Mouse (Mus musculus) adrenal gland, adult 2 months (tissue): ENCODE results near the gene Olfr1094. TPM values are rescaled to one million over a fixed set of nuclear protein-coding genes. Genes with fewer than 3 reads are reported as not detected.

ENCODE experiments used
- DNase-seq: peaks from one replicate; pipeline ENCODE4 v3.0.0; 2021
- long read RNA-seq: library from polyadenylated mRNA; stranded (forward); transcript quantifications from one replicate; pipeline ENCODE4 v2.0.0, GENCODE M21; 2021
- polyA plus RNA-seq: library from polyadenylated mRNA; depleted of rRNA; stranded (reverse); fragments of >200 nt; gene quantifications from 2 replicates; pipeline ENCODE4 v1.2.3, GENCODE M21; 2012; rRNA removed
- total RNA-seq, 2 experiments: library from RNA; stranded (reverse); gene quantifications; 2 replicates each; pipeline ENCODE4 v1.2.3; 2021

Gene Olfr1094
- not detected for total RNA-seq
- not detected in 2 replicates for polyA plus RNA-seq
- long read RNA-seq: 0 reads

GRCm38 (mm10) chr2:86824363-86824762 lies at the start of gene Olfr1094:
Olfr1094 (plus strand) TSS chr2:86824663.
- DNase-seq: no peak

- no peak for DNase-seq
Measured at GRCm38 (mm10) chr2:86782179-86782578, 42.3 kb upstream of the Olfr1094 start, which contains the start of gene Olfr1093. Olfr1093 (plus strand) TSS chr2:86782479.

GRCm38 (mm10) chr2:86809918-86810317 lies 14.5 kb upstream of the Olfr1094 start, which contains the start of gene Olfr141:
Olfr141 (minus strand) TSS chr2:86810018.
- DNase-seq: no peak

GRCm38 (mm10) chr2:86851596-86851995 lies 27.1 kb downstream of the Olfr1094 start, which contains the start of gene Olfr1095:
Olfr1095 (minus strand) TSS chr2:86851696.
- no peak for DNase-seq

- no peak for DNase-seq
Measured at GRCm38 (mm10) chr2:86874702-86875101, 50.2 kb downstream of the Olfr1094 start, which contains the start of gene Gm13723. Gm13723 (minus strand) TSS chr2:86874802.

Other genes with a start within 250 kb of the Olfr1094 start
- gene Olfr1082, start 225.7 kb upstream of the Olfr1094 start, total RNA-seq: not detected
- not detected in 2 replicates for gene Olfr1082, start 225.7 kb upstream of the Olfr1094 start, polyA plus RNA-seq
- gene Olfr1084, start 184.9 kb upstream of the Olfr1094 start, total RNA-seq: not detected
- gene Olfr1084, start 184.9 kb upstream of the Olfr1094 start, polyA plus RNA-seq: not detected in 2 replicates
- gene Olfr1085, start 162.6 kb upstream of the Olfr1094 start, total RNA-seq: not detected
- gene Olfr1085, start 162.6 kb upstream of the Olfr1094 start, polyA plus RNA-seq: not detected in 2 replicates
- not detected for gene Olfr1086, start 144.6 kb upstream of the Olfr1094 start, total RNA-seq
- gene Olfr1086, start 144.6 kb upstream of the Olfr1094 start, polyA plus RNA-seq: not detected in 2 replicates
- not detected for gene Olfr1087, start 126.3 kb upstream of the Olfr1094 start, total RNA-seq
- not detected in 2 replicates for gene Olfr1087, start 126.3 kb upstream of the Olfr1094 start, polyA plus RNA-seq
- not detected for gene Olfr1089, start 91.0 kb upstream of the Olfr1094 start, total RNA-seq
- not detected in 2 replicates for gene Olfr1089, start 91.0 kb upstream of the Olfr1094 start, polyA plus RNA-seq
- not detected for gene Olfr1090, start 65.7 kb upstream of the Olfr1094 start, total RNA-seq
- not detected in 2 replicates for gene Olfr1090, start 65.7 kb upstream of the Olfr1094 start, polyA plus RNA-seq
- gene Olfr1093, start 42.2 kb upstream of the Olfr1094 start, total RNA-seq: not detected
- not detected in 2 replicates for gene Olfr1093, start 42.2 kb upstream of the Olfr1094 start, polyA plus RNA-seq
- gene Olfr141, start 14.6 kb upstream of the Olfr1094 start, total RNA-seq: not detected
- gene Olfr141, start 14.6 kb upstream of the Olfr1094 start, polyA plus RNA-seq: not detected in 2 replicates
- not detected for gene Olfr1095, start 27.0 kb downstream of the Olfr1094 start, total RNA-seq
- not detected in 2 replicates for gene Olfr1095, start 27.0 kb downstream of the Olfr1094 start, polyA plus RNA-seq
- not detected for gene Gm13723, start 50.1 kb downstream of the Olfr1094 start, total RNA-seq
- not detected in 2 replicates for gene Gm13723, start 50.1 kb downstream of the Olfr1094 start, polyA plus RNA-seq
- not detected for gene Olfr1097, start 67.6 kb downstream of the Olfr1094 start, total RNA-seq
- not detected in 2 replicates for gene Olfr1097, start 67.6 kb downstream of the Olfr1094 start, polyA plus RNA-seq
- not detected for gene Olfr1098, start 99.9 kb downstream of the Olfr1094 start, total RNA-seq
- gene Olfr1098, start 99.9 kb downstream of the Olfr1094 start, polyA plus RNA-seq: not detected in 2 replicates
- gene Olfr1099, start 136.0 kb downstream of the Olfr1094 start, total RNA-seq: not detected
- not detected in 2 replicates for gene Olfr1099, start 136.0 kb downstream of the Olfr1094 start, polyA plus RNA-seq
- not detected for gene Olfr1100, start 155.3 kb downstream of the Olfr1094 start, total RNA-seq
- not detected in 2 replicates for gene Olfr1100, start 155.3 kb downstream of the Olfr1094 start, polyA plus RNA-seq
- not detected for gene Olfr1101, start 166.6 kb downstream of the Olfr1094 start, total RNA-seq
- gene Olfr1101, start 166.6 kb downstream of the Olfr1094 start, polyA plus RNA-seq: not detected in 2 replicates
- not detected for gene Olfr1102, start 173.7 kb downstream of the Olfr1094 start, total RNA-seq
- not detected in 2 replicates for gene Olfr1102, start 173.7 kb downstream of the Olfr1094 start, polyA plus RNA-seq
- not detected for gene Olfr1104, start 202.4 kb downstream of the Olfr1094 start, total RNA-seq
- gene Olfr1104, start 202.4 kb downstream of the Olfr1094 start, polyA plus RNA-seq: not detected in 2 replicates
- not detected for gene Olfr1105, start 211.9 kb downstream of the Olfr1094 start, total RNA-seq
- not detected in 2 replicates for gene Olfr1105, start 211.9 kb downstream of the Olfr1094 start, polyA plus RNA-seq
- not detected for gene Olfr1106, start 227.6 kb downstream of the Olfr1094 start, total RNA-seq
- gene Olfr1106, start 227.6 kb downstream of the Olfr1094 start, polyA plus RNA-seq: not detected in 2 replicates